Mouse (Mus musculus): ENCODE data around the gene Gm26620.

Gm26620 gene

GRCm38 (mm10) chr1:170884978-170885561, at the start of gene Gm26620, which contains the start of gene Dusp12:
Gene Gm26620, plus strand, starts transcription at chr1:170885065.
Gene Dusp12, minus strand, starts transcription at chr1:170885540.
- no peaks in the 10 kb centered on the region for H3K27me3 ChIP-seq (ENCODE audit: insufficient read depth, low read length)
- H3K4me3 ChIP-seq (replicated peaks; ENCODE audit: low read length): peak within 1 kb of the TSS; percentile 97
- H3K9me3 ChIP-seq (ENCODE audit: low read length): no peaks in the 10 kb centered on the region
- peaks cover 47% of the 10 kb centered on the region for H3K4me1 ChIP-seq (replicated peaks; ENCODE audit: low read depth, low read length)
- H3K36me3 ChIP-seq (ENCODE audit: insufficient read depth, low read length): peaks cover 30% of the 10 kb centered on the region
- TF ChIP-seq CTCF (conservative IDR thresholded peaks at IDR 0.05; ENCODE audit: low read length) (peak; percentile 26), NANOG (IDR thresholded peaks at IDR 0.05; ENCODE audit: borderline replicate concordance, low read length) (no peak)

GRCm38 (mm10) chr1:170839685-170840084, 45.2 kb upstream of the Gm26620 start:
- no peak overlapping the region for H3K4me3 ChIP-seq (replicated peaks; ENCODE audit: low read length)

DNA sequence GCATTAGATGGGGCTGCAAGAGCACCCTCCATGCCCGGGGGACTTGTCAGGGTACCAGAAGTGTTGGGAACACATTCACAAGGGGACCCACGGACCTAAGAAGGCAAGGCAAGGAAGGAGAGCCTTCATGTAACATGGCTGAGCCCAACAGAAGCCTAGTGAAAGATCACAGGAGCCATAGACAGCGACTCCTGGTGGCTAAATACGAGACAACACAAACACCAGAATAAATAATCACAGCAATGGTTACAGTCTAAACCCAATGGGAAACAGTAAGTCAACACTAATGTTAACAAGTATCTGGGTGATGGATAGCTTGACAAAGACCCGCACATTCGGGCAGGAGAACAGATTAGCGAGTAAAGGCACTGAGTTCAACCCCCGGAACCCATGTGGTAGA, 40.5 kb upstream of the Gm26620 start:
- H3K4me3 ChIP-seq (replicated peaks; ENCODE audit: low read length): no peak overlapping the region
- H3K4me1 ChIP-seq (replicated peaks; ENCODE audit: low read depth, low read length): no peaks in the 10 kb centered on the region; the same call in 1 of the 2 replicates
- H3K36me3 ChIP-seq (ENCODE audit: insufficient read depth, low read length): peaks cover 46% of the 10 kb centered on the region
- H3K27me3 ChIP-seq (ENCODE audit: insufficient read depth, low read length): no peaks in the 10 kb centered on the region
- no peaks in the 10 kb centered on the region for H3K9me3 ChIP-seq (ENCODE audit: low read length)
- TF ChIP-seq POU5F1 (IDR thresholded peaks at IDR 0.05; ENCODE audit: borderline replicate concordance, low read length) (no peak), CTCF (conservative IDR thresholded peaks at IDR 0.05; ENCODE audit: low read length) (no peak), NANOG (IDR thresholded peaks at IDR 0.05; ENCODE audit: borderline replicate concordance, low read length) (no peak)

More at GRCm38 (mm10) chr1:170839685-170840084, 45.2 kb upstream of the Gm26620 start:
- H3K27me3 ChIP-seq (ENCODE audit: insufficient read depth, low read length): no peaks in the 10 kb centered on the region
- TF ChIP-seq CTCF (conservative IDR thresholded peaks at IDR 0.05; ENCODE audit: low read length): no peak
- TF ChIP-seq NANOG (IDR thresholded peaks at IDR 0.05; ENCODE audit: borderline replicate concordance, low read length): no peak
- no peak for TF ChIP-seq POU5F1 (IDR thresholded peaks at IDR 0.05; ENCODE audit: borderline replicate concordance, low read length)
- H3K9me3 ChIP-seq (ENCODE audit: low read length): no peaks in the 10 kb centered on the region
- H3K36me3 ChIP-seq (ENCODE audit: insufficient read depth, low read length): peaks cover 40% of the 10 kb centered on the region
- H3K4me1 ChIP-seq (replicated peaks; ENCODE audit: low read depth, low read length): no peaks in the 10 kb centered on the region

DNA sequence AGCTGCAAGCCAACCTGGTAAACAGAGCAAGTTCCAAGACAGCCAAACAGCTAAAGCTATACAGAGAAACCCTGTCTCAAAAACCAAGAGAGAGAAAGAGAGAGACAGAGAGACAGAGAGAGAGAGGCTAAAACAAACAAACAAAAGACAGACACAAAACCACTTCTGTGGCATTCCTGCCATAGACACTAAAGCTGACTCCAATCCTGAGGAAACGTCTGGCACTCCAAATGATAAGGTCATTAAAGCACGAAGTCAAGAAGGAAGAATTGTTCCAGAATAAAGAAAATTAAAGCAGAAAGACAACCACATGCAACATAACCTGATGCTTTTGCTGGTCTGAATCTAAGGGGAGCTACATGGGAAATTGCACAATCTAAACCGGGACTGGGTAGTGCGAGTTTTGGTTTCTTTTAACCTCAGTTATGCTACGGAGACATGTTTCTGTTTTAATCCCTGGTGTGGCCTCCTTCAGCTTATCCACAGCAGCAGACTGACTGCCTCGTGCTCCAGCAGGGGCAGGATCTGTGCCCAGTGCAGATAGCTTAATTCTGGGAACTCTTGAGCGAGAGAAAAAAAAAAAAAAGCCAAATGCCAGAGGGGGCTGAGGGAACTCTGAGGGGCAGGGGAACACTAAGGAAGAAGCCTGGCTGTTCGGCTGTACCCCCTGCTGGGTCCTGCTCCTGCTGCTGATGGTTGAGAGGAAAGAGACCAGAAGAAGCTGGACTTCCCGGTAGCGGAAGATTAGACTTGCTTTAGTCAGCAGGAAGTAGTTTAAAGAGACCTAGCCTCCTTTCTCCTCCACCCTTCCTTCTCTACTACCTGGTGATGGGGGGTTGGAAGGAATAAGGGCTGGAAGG, 39.2 kb upstream of the Gm26620 start:
- H3K4me3 ChIP-seq (replicated peaks; ENCODE audit: low read length): no peak overlapping the region
- no peak for TF ChIP-seq NANOG (IDR thresholded peaks at IDR 0.05; ENCODE audit: borderline replicate concordance, low read length)
- TF ChIP-seq POU5F1 (IDR thresholded peaks at IDR 0.05; ENCODE audit: borderline replicate concordance, low read length): no peak
- TF ChIP-seq CTCF (conservative IDR thresholded peaks at IDR 0.05; ENCODE audit: low read length): no peak
- no peaks in the 10 kb centered on the region for H3K27me3 ChIP-seq (ENCODE audit: insufficient read depth, low read length)
- no peaks in the 10 kb centered on the region; the same call in 1 of the 2 replicates for H3K4me1 ChIP-seq (replicated peaks; ENCODE audit: low read depth, low read length)
- H3K9me3 ChIP-seq (ENCODE audit: low read length): no peaks in the 10 kb centered on the region
- peaks cover 35% of the 10 kb centered on the region for H3K36me3 ChIP-seq (ENCODE audit: insufficient read depth, low read length)

DNA sequence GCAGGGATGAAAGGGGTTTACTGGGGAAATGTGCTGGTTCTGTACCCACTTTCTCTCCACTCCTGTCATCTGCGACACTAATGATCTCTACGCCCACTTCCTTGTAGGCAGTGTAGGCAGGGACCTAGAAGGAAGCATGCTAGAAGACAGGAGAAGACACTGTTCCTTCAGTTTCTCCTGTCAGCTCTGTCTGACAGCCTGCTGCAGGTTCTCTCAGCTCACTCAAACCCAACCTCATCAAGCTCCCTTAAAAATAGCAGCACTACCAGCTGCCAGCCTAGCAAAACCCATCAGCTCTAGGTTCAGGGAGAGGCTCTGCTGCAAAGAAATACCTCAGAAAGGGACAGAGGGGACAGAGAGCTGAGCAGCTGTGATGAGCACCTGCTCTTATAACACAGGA, 34.9 kb upstream of the Gm26620 start:
- Histone ChIP-seq H3K27me3 (ENCODE audit: insufficient read depth, low read length) (no peaks in the 10 kb centered on the region), H3K4me1 (replicated peaks; ENCODE audit: low read depth, low read length) (peaks cover 3% of the 10 kb centered on the region; the same call in 1 of the 2 replicates), H3K9me3 (ENCODE audit: low read length) (no peaks in the 10 kb centered on the region), H3K4me3 (replicated peaks; ENCODE audit: low read length) (no peak overlapping the region), H3K36me3 (ENCODE audit: insufficient read depth, low read length) (peaks cover 40% of the 10 kb centered on the region)
- TF ChIP-seq NANOG (IDR thresholded peaks at IDR 0.05; ENCODE audit: borderline replicate concordance, low read length) (no peak), CTCF (conservative IDR thresholded peaks at IDR 0.05; ENCODE audit: low read length) (no peak), POU5F1 (IDR thresholded peaks at IDR 0.05; ENCODE audit: borderline replicate concordance, low read length) (no peak)

GRCm38 (mm10) chr1:170850637-170851624, 33.9 kb upstream of the Gm26620 start:
- no peaks in the 10 kb centered on the region for H3K27me3 ChIP-seq (ENCODE audit: insufficient read depth, low read length)
- H3K4me3 ChIP-seq (replicated peaks; ENCODE audit: low read length): no peak overlapping the region
- peaks cover 3% of the 10 kb centered on the region; the same call in 1 of the 2 replicates for H3K4me1 ChIP-seq (replicated peaks; ENCODE audit: low read depth, low read length)
- no peak for TF ChIP-seq POU5F1 (IDR thresholded peaks at IDR 0.05; ENCODE audit: borderline replicate concordance, low read length)
- TF ChIP-seq NANOG (IDR thresholded peaks at IDR 0.05; ENCODE audit: borderline replicate concordance, low read length): no peak
- no peak for TF ChIP-seq CTCF (conservative IDR thresholded peaks at IDR 0.05; ENCODE audit: low read length)
- H3K36me3 ChIP-seq (ENCODE audit: insufficient read depth, low read length): peaks cover 32% of the 10 kb centered on the region
- no peaks in the 10 kb centered on the region for H3K9me3 ChIP-seq (ENCODE audit: low read length)

DNA sequence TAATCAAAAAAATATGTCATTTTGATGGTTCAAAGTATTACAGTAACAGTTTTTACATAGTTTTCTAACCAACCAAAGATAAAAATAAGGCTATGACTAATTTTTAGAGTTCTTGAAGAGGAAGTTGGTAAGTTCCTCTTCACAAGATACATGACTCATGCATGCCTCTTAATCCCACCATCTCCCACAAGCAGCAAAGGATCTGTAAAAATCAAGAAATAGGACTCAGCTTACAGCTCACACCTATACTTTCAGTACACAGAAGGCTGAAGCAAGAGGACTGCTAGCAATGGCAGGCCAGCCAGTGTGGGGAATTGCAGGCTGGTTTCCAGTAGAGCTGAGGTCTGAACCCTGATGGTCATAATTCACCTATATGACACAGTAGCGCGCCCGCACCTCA, 31.3 kb upstream of the Gm26620 start:
- Histone ChIP-seq H3K4me1 (replicated peaks; ENCODE audit: low read depth, low read length) (peaks cover 3% of the 10 kb centered on the region; the same call in 1 of the 2 replicates), H3K27me3 (ENCODE audit: insufficient read depth, low read length) (no peaks in the 10 kb centered on the region), H3K4me3 (replicated peaks; ENCODE audit: low read length) (no peak overlapping the region), H3K36me3 (ENCODE audit: insufficient read depth, low read length) (peaks cover 18% of the 10 kb centered on the region), H3K9me3 (ENCODE audit: low read length) (no peaks in the 10 kb centered on the region)
- TF ChIP-seq NANOG (IDR thresholded peaks at IDR 0.05; ENCODE audit: borderline replicate concordance, low read length) (no peak), POU5F1 (IDR thresholded peaks at IDR 0.05; ENCODE audit: borderline replicate concordance, low read length) (no peak), CTCF (conservative IDR thresholded peaks at IDR 0.05; ENCODE audit: low read length) (no peak)

All from E14TG2a.4 (cell line).